Mouse (Mus musculus) megakaryocyte-erythroid progenitor cell, adult 5-6 weeks (primary cell): ENCODE data around the gene Patl2. TPM values are rescaled to one million over a fixed set of nuclear protein-coding genes. Genes with fewer than 3 reads are reported as not detected.

Experiments
- ATAC-seq: replicated peaks from 2 replicates; pipeline ENCODE4 v1.8.0; 2016; ENCODE audit warnings: mild to moderate bottlenecking, inconsistent platforms; ENCODE audit not compliant: severe bottlenecking, poor library complexity, low FRiP score, low TSS enrichment
- total RNA-seq, 2 experiments: library from RNA; stranded (forward) in 1 of 2; stranded (reverse) in 1 of 2; fragments of 200-1000, 215-1000 nt in 1 of 2; fragments of >200 nt in 1 of 2; fragmentation: Nextera tagmentation in 1 of 2; gene quantifications; 2 replicates each; pipeline ENCODE4 v1.2.3; 2014 to 2017

The Patl2 gene
- total RNA-seq, 2 experiments from 2014 or later: not detected

- peak; percentile 14; the same call in 1 of the 2 replicates for ATAC-seq
Measured at GRCm38 (mm10) chr2:122148242-122148917, 37.6 kb downstream of the Patl2 start.

- peak; percentile 86 for ATAC-seq
Measured at GRCm38 (mm10) chr2:122147508-122148241, 38.3 kb downstream of the Patl2 start, which contains the start of gene B2m. TSS of gene B2m (plus strand) at chr2:122147686.

- peak; percentile 50 for ATAC-seq
Measured at GRCm38 (mm10) chr2:122146687-122147086, 39.3 kb downstream of the Patl2 start.

GRCm38 (mm10) chr2:122145756-122146155, 40.2 kb downstream of the Patl2 start:
- ATAC-seq: no peak

- no peak for ATAC-seq
Measured at GRCm38 (mm10) chr2:122143111-122143510, 42.9 kb downstream of the Patl2 start.

GRCm38 (mm10) chr2:122141332-122141967, 44.5 kb downstream of the Patl2 start:
- ATAC-seq: 0 out of 2 replicates have a peak, but pooled peaks have one; percentile 51

GRCm38 (mm10) chr2:122140815-122141214, 45.2 kb downstream of the Patl2 start:
- ATAC-seq: no peak

- ATAC-seq: peak; percentile 99
Measured at GRCm38 (mm10) chr2:122137839-122138465, 48.0 kb downstream of the Patl2 start.

GRCm38 (mm10) chr2:122132618-122133017, 53.4 kb downstream of the Patl2 start:
- ATAC-seq: no peak

GRCm38 (mm10) chr2:122132078-122132477, 53.9 kb downstream of the Patl2 start:
- no peak for ATAC-seq

GRCm38 (mm10) chr2:122127635-122128034, 58.4 kb downstream of the Patl2 start:
- no peak for ATAC-seq

GRCm38 (mm10) chr2:122126765-122127347, 59.1 kb downstream of the Patl2 start:
- no peak for ATAC-seq

GRCm38 (mm10) chr2:122125680-122126572, 60.1 kb downstream of the Patl2 start:
- peak; percentile 84 for ATAC-seq

- peak; percentile 99 for ATAC-seq
Measured at GRCm38 (mm10) chr2:122117961-122118958, 67.7 kb downstream of the Patl2 start, which contains the start of gene Spg11. TSS of gene Spg11 (minus strand) at chr2:122118386.

GRCm38 (mm10) chr2:122116888-122117287, 69.1 kb downstream of the Patl2 start:
- ATAC-seq: no peak

GRCm38 (mm10) chr2:122109714-122110113, 76.3 kb downstream of the Patl2 start:
- no peak for ATAC-seq

GRCm38 (mm10) chr2:122108101-122108500, 77.9 kb downstream of the Patl2 start:
- ATAC-seq: no peak
